Mouse (Mus musculus) c-Kit-positive CD71-positive TER-119-negative erythroid progenitor cells, embryonic 14.5 days (primary cell): ENCODE measurements at regions not wholly inside any gene's neighbourhood (a gene's known extent, or its start where the extent isn't known, plus 50 kb on each side); places are given as distances from the start of the nearest gene placed in this dataset.

ENCODE experiments used
- DNase-seq: peaks from one replicate; pipeline ENCODE4 v3.0.0-alpha.2; 2013; ENCODE audit warnings: low read depth

DNA sequence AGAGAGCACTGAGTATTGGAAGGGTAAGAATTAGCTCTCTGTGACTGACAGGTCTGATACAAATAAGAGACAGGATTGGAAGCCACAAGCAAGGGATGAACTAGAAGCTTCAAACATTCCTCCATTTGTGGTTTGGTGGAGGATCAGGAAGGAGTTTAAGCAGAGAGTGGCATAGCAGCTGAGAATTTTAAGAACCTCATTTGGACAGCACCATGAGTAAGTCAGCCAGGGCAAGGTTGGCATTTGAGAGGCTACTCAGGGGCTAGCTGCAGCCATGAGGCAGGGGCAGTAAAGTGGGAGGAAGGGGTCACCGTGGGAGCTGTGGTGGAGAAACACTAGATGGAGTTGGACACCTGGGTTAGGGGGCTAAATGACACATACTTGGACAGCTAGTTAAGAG is 56.2 kb upstream of the Kif2a start:
- no peak for DNase-seq

DNA sequence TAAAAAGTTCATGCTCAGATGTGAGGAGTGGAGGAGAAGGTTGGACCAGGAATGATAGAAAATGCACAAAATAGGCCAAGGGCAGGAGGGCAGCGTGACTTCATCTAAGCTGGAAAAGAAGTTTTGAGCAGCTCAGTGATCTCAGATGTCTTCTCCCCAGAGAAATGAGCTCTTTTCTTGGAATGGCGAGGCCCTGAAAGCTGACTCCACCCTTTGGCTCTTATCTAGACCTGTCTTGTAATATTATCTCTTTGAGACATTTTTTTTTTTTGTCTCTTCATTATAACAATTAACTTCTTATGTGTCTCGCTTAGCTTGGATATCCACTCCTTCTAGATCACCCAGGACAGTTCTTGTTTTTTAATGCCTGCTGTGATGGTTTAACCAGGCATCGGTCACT is 53.0 kb upstream of the Kif2a start:
- peak; percentile 70 for DNase-seq

DNA sequence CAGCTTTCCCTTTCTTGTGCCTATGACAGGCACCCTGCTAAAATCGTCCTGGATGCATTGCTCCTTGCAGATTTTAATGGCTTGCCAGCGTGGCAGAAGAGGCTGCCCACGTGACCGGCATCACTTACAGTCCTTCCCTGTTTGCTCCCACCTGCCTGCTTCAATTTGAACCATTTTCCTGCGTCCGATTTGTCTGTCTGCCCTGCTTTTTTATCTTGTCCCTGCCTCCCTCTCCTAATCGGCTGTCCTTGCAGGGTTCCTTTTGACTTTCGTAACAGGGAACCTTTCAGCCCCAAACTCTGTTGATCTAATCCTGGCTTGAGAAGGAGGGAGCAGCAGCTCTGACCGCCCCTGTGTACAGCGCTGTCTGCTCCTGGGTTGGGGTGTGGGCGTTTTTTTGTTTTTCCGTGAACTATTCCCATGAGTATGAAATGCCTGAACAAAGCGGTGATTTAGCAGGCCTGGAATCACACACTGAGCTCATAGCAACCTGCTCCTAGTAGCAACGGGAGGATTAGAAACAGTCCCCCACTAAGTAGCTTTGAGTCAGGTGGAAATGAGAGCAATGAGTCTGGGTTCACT is 51.2 kb upstream of the Kif2a start:
- no peak for DNase-seq

DNA sequence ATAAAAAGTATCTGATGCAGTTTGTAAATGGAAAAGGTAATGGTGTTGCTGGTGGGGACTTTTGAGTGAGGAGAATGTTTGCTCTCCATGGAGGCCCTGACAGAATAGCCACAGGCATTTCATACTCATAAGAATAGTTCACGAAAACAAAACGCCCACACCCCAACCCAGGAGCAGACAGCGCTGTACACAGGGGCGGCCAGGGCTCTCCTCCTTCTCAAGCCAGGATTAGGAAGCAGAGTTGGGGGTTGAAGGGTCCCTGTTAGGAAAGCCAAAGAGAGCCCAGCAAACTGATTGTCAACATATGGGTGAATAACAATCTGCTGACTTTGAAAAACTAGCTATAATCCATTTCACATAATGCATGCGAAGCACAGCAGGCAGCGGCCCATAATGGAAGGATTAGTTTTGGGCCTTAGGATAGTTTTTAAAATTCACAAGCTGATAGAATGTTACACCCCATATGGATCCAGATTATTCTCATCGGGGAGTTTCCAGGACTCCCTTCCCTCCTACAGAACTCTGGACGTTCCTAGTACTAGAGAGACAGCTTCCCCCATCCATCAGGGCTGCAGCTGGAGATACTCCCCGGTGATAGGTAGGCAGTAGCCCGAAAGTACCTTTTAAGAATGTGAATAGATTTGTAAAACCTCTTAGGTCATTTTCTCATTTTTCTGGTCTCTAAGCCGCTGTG is 50.6 kb upstream of the Kif2a start:
- DNase-seq: no peak
